Mouse (Mus musculus) ES-E14 (cell line): ENCODE data around the gene Gpatch8. TPM values are rescaled to one million over a fixed set of nuclear protein-coding genes. Genes with fewer than 3 reads are reported as not detected.

ENCODE experiments used
- DNase-seq: peaks from one replicate; pipeline ENCODE4 v3.0.0-alpha.2; 2013; ENCODE audit warnings: low read depth, low spot score
- H3K27ac ChIP-seq: 2 replicates; pipeline ENCODE4 v1.5.1; 2012; ENCODE audit warnings: low read depth, mild to moderate bottlenecking, low read length, moderate library complexity, mixed read lengths; ENCODE audit not compliant: poor library complexity, insufficient read depth, severe bottlenecking
- H3K36me3 ChIP-seq: 2 replicates; pipeline ENCODE4 v1.6.1; 2012; ENCODE audit warnings: mild to moderate bottlenecking, low read length, moderate library complexity, mixed read lengths; ENCODE audit not compliant: control insufficient read depth, poor library complexity, insufficient read depth, severe bottlenecking
- H3K4me1 ChIP-seq, 2 experiments: fragments of 150-350 bp in 1 of 2; sonication (generic) in 1 of 2; 2 replicates each; pipeline ENCODE4 v1.6.1; 2012; ENCODE audit warnings: low read length in 2 of 2, mild to moderate bottlenecking in 1 of 2, mixed read lengths in 1 of 2; ENCODE audit not compliant: control insufficient read depth in 2 of 2, insufficient read depth in 2 of 2, poor library complexity in 1 of 2
- H3K4me3 ChIP-seq, 2 experiments: fragments of 150-350 bp in 1 of 2; sonication (generic) in 1 of 2; 2 replicates each; pipeline ENCODE4 v1.5.1; 2012; ENCODE audit warnings: low read length in 2 of 2, low read depth in 1 of 2, mild to moderate bottlenecking in 1 of 2, mixed read lengths in 1 of 2; ENCODE audit not compliant: insufficient read depth in 1 of 2, poor library complexity in 1 of 2, severe bottlenecking in 1 of 2
- H3K9ac ChIP-seq: 2 replicates; pipeline ENCODE4 v1.6.1; 2012; ENCODE audit warnings: low read depth, mild to moderate bottlenecking, low read length, mixed read lengths; ENCODE audit not compliant: poor library complexity, insufficient read depth, severe bottlenecking
- H3K9me3 ChIP-seq: fragments of 150-350 bp; sonication (generic); 2 replicates; pipeline ENCODE4 v1.6.1; 2012; ENCODE audit warnings: low read depth, mild to moderate bottlenecking, low read length; ENCODE audit not compliant: control insufficient read depth, insufficient read depth
- CHD2 ChIP-seq: IDR thresholded peaks from 2 replicates; pipeline ENCODE4 v1.6.1; 2014; ENCODE audit warnings: mild to moderate bottlenecking, low read depth, low read length, inconsistent platforms
- HCFC1 ChIP-seq: IDR thresholded peaks from 2 replicates; pipeline ENCODE4 v1.6.1; 2012; ENCODE audit warnings: low read length, inconsistent platforms, borderline replicate concordance; ENCODE audit not compliant: insufficient read depth
- MAFK ChIP-seq: IDR thresholded peaks from 2 replicates; pipeline ENCODE4 v1.6.1; 2014; ENCODE audit warnings: mild to moderate bottlenecking, low read depth, low read length, inconsistent platforms; ENCODE audit not compliant: insufficient read depth
- ZC3H11A ChIP-seq: IDR thresholded peaks from 2 replicates; pipeline ENCODE4 v1.6.1; 2012; ENCODE audit warnings: low read depth, mild to moderate bottlenecking, inconsistent platforms, low read length, borderline replicate concordance
- ZNF384 ChIP-seq: IDR thresholded peaks from 2 replicates; pipeline ENCODE4 v1.6.1; 2012; ENCODE audit warnings: low read depth, low read length, inconsistent platforms
- in situ Hi-C, 2 experiments: fragments of 600-800 bp; cut with MboI; formaldehyde crosslinking; loops; one replicate each; pipeline ENCODE4 v1.15.1; 2025; ENCODE audit warnings: low sequenced_read_pairs in 2 of 2, inconsistent platforms in 1 of 2; ENCODE audit not compliant: unreplicated experiment in 2 of 2
- total RNA-seq: library from RNA; depleted of rRNA; stranded (reverse); fragments of 300-350 nt; gene quantifications from 2 replicates; pipeline ENCODE4 v1.2.3, GENCODE M21; 2012

Gpatch8 gene
- total RNA-seq, 1 experiment = 22.9 TPM

- H3K9me3 ChIP-seq = no peaks in the 10 kb centered on the region
- H3K27ac ChIP-seq = no peak overlapping the region
- peak; percentile 56 for DNase-seq
- no peak overlapping the region for H3K9ac ChIP-seq
- H3K4me1 ChIP-seq = peaks cover 2 to 31% of the 10 kb centered on the region in 2 experiments; a peak in 2 of 4 replicates
- TF ChIP-seq CHD2 (no peak), ZC3H11A (no peak), MAFK (no peak), ZNF384 (no peak), HCFC1 (no peak)
- in situ Hi-C loops = no loop called here
- H3K4me3 ChIP-seq = no peak overlapping the region
- H3K36me3 ChIP-seq = no peaks in the 10 kb centered on the region
Observed at GRCm38 (mm10) chr11:102445264-102445890, 110.8 kb downstream of the Gpatch8 start.

DNA sequence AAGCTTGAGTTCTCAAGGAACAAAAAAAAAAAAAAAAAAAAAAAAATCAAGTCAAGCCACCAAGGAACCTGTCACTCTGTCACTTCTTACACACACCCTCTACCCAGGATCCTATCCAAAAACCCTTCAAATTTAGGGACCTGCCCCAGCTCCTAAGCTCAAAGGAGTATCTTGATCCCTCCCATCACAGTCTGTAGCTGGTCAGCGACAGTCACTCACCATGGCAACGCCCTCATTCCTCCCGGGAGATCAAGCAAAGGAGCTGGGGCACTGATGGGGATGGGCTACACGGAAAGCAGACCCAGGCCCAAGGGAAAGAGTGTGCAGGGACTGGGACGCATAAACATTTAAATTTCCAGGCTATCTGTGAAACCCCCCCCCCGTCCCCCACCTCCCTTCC is 111.4 kb downstream of the Gpatch8 start:
- H3K27ac ChIP-seq = no peak overlapping the region
- no peaks in the 10 kb centered on the region for H3K36me3 ChIP-seq
- peaks cover 2 to 35% of the 10 kb centered on the region in 2 experiments; a peak in 2 of 4 replicates for H3K4me1 ChIP-seq
- in situ Hi-C loops = no loop called here
- TF ChIP-seq ZC3H11A (no peak), HCFC1 (no peak), MAFK (no peak), ZNF384 (no peak), CHD2 (no peak)
- H3K9me3 ChIP-seq = no peaks in the 10 kb centered on the region
- H3K9ac ChIP-seq = no peak overlapping the region
- no peak overlapping the region for H3K4me3 ChIP-seq
- no peak for DNase-seq

GRCm38 (mm10) chr11:102444321-102444720 is 111.9 kb downstream of the Gpatch8 start:
- Histone ChIP-seq H3K4me3 (no peak overlapping the region), H3K9ac (no peak overlapping the region), H3K36me3 (no peaks in the 10 kb centered on the region), H3K9me3 (no peaks in the 10 kb centered on the region), H3K4me1 (peaks cover under 1 to 37% of the 10 kb centered on the region in 2 experiments; a peak in 2 of 4 replicates), H3K27ac (no peak overlapping the region)
- no peak for DNase-seq
- TF ChIP-seq ZC3H11A (no peak), CHD2 (no peak), HCFC1 (no peak), ZNF384 (no peak), MAFK (no peak)
- in situ Hi-C loops = no loop called here

DNA sequence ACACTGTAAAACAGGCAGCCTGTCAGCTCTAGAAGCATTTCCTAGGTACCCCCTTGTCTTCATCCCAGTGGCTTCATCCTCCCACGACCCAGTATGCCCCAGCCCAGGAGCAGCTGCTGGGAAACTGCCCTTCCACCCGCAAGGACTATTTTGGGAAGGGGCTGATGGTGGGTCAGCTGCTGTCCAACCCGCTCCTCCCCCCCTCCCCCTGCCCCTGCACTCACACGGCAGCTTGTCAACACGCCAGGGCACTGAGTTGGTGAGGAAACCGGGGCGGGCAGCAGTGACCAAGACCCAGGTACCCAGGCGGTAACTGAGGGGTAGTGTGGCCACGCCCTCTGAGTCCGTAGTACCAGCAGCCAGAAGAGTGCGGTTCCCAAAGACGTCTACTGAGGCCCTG is 112.5 kb downstream of the Gpatch8 start:
- Histone ChIP-seq H3K36me3 (no peaks in the 10 kb centered on the region), H3K9me3 (no peaks in the 10 kb centered on the region), H3K4me1 (peaks cover 0 to 37% of the 10 kb centered on the region in 2 experiments; a peak in 2 of 4 replicates), H3K27ac (no peak overlapping the region), H3K4me3 (no peak overlapping the region; a peak in 1 of 4 replicates), H3K9ac (no peak overlapping the region)
- in situ Hi-C loops = no loop called here
- TF ChIP-seq ZNF384 = no peak
- no peak for TF ChIP-seq ZC3H11A
- no peak for TF ChIP-seq HCFC1
- TF ChIP-seq MAFK = no peak
- TF ChIP-seq CHD2 = no peak
- no peak for DNase-seq

DNA sequence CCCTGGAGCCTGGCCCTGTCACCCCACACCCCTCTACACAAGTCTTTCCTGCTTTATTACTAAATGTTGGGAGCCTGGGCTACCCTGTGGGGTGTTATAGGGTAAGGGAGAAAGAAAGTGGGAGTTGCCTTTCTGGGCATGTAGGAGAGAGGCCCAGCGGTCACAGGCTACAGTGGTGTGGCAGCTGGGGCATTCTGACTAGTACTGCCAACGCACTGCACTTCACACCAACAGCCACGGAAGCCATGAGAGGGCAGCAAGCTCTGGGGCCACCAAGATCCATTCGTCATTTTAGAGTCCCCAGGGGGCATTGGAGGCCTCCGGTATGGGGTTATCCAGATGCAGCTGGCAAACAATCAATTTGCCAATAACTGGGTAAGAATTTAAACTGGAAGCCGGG is 114.1 kb downstream of the Gpatch8 start:
- no peak overlapping the region for H3K9ac ChIP-seq
- no peaks in the 10 kb centered on the region for H3K9me3 ChIP-seq
- peaks cover 0 to 29% of the 10 kb centered on the region in 2 experiments; a peak in 2 of 4 replicates for H3K4me1 ChIP-seq
- no peaks in the 10 kb centered on the region for H3K36me3 ChIP-seq
- H3K4me3 ChIP-seq = no peak overlapping the region
- in situ Hi-C loops = no loop called here
- no peak for TF ChIP-seq MAFK
- TF ChIP-seq HCFC1 = no peak
- TF ChIP-seq ZNF384 = no peak
- no peak for TF ChIP-seq CHD2
- no peak for TF ChIP-seq ZC3H11A
- no peak for DNase-seq
- H3K27ac ChIP-seq = no peak overlapping the region
